Mouse (Mus musculus) limb, embryonic 11.5 days (tissue): ENCODE measurements around the gene Clint1. TPM values are rescaled to one million over a fixed set of nuclear protein-coding genes. Genes with fewer than 3 reads are reported as not detected.

Experiments used
- ATAC-seq: fragments of 200-750 bp; cut with Nextera tagmentation; 2 replicates; pipeline ENCODE4 v1.8.0; 2017; ENCODE audit warnings: low read depth; ENCODE audit not compliant: insufficient number of reproducible peaks, low FRiP score, low TSS enrichment
- DNase-seq: peaks from one replicate; pipeline ENCODE4 v3.0.0-alpha.2; 2015; ENCODE audit warnings: low spot score
- H3K27ac ChIP-seq: fragments of 300-500 bp; sonication (generic); replicated peaks from 2 replicates; pipeline ENCODE4 v1.5.1; 2014; ENCODE audit warnings: low read depth, mild to moderate bottlenecking, low read length
- H3K27me3 ChIP-seq: fragments of 300-500 bp; sonication (generic); 2 replicates; pipeline ENCODE4 v1.6.1; 2014; ENCODE audit warnings: mild to moderate bottlenecking, low read length, mixed read lengths; ENCODE audit not compliant: control insufficient read depth, insufficient read depth
- H3K36me3 ChIP-seq: fragments of 300-500 bp; sonication (generic); 2 replicates; pipeline ENCODE4 v1.6.1; 2014; ENCODE audit warnings: mild to moderate bottlenecking, low read length, moderate library complexity, mixed read lengths; ENCODE audit not compliant: control insufficient read depth, insufficient read depth
- H3K4me1 ChIP-seq: fragments of 300-500 bp; sonication (generic); 2 replicates; pipeline ENCODE4 v1.6.1; 2014; ENCODE audit warnings: low read length, mixed read lengths; ENCODE audit not compliant: control insufficient read depth, insufficient read depth
- H3K4me2 ChIP-seq: fragments of 300-500 bp; sonication (generic); 2 replicates; pipeline ENCODE4 v1.6.1; 2014; ENCODE audit warnings: low read depth, mild to moderate bottlenecking, moderate library complexity; ENCODE audit not compliant: severe bottlenecking
- H3K4me3 ChIP-seq: fragments of 300-500 bp; sonication (generic); 2 replicates; pipeline ENCODE4 v1.5.1; 2014; ENCODE audit warnings: low read depth, low read length
- H3K9ac ChIP-seq: fragments of 300-500 bp; sonication (generic); 2 replicates; pipeline ENCODE4 v1.6.1; 2014; ENCODE audit warnings: mild to moderate bottlenecking, low read length
- H3K9me3 ChIP-seq: fragments of 300-500 bp; sonication (generic); 2 replicates; pipeline ENCODE4 v1.6.1; 2016; ENCODE audit warnings: low read length; ENCODE audit not compliant: control insufficient read depth
- WGBS: fragments of 180-500 bp; shearing (Covaris S2); extraction: QIAGEN DNeasy Blood & Tissue Kit; methylation state at CpG from one replicate; pipeline ENCODE4 v1.1.7; 2014; 5-methylcytosine and 5-hydroxymethylcytosine counted together
- polyA plus RNA-seq: library from polyadenylated mRNA; unstranded; fragments of >200 nt; fragmentation: Nextera tagmentation; extraction: Ambion mirVana; gene quantifications from 2 replicates; pipeline ENCODE4 v1.2.1, GENCODE M21; 2014

Gene Clint1
- polyA plus RNA-seq, 1 experiment from 2014 or later: 77.6 TPM

DNA sequence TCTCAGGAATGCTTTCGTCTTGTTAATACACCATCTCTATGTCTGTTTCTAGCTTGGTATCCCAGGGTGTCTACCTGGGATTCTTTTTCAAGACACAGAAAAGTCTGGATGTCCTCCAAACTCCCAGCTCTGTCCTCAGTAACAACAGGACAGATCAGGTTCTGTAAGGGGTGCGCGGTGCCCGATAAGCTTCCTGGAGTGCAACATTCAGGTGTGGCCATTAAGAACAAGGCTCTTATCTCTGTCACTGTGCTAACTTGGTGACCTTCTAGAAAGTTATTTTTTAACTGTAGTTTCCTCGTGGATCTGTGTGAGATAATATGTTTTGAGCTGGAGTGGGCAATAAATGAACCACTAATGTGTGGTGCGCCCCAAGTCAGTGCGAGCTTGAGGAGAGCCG lies 41.0 kb upstream of the Clint1 start:
- ATAC-seq: no peak
- no peak overlapping the region for H3K4me3 ChIP-seq
- H3K27ac ChIP-seq: no peak overlapping the region
- H3K4me1 ChIP-seq: no peaks in the 10 kb centered on the region
- H3K9me3 ChIP-seq: no peaks in the 10 kb centered on the region
- no peak overlapping the region for H3K9ac ChIP-seq
- DNase-seq: no peak
- no peaks in the 10 kb centered on the region for H3K27me3 ChIP-seq
- no peak overlapping the region for H3K4me2 ChIP-seq
- no peaks in the 10 kb centered on the region for H3K36me3 ChIP-seq
- WGBS: 95% methylated on average over 8 of the region's 8 CpGs

GRCm38 (mm10) chr11:45815603-45816002 lies 36.2 kb upstream of the Clint1 start:
- 87% methylated on average over 10 of the region's 10 CpGs for WGBS
- Histone ChIP-seq H3K4me2 (no peak overlapping the region), H3K27me3 (no peaks in the 10 kb centered on the region), H3K4me3 (no peak overlapping the region), H3K36me3 (no peaks in the 10 kb centered on the region), H3K9me3 (no peaks in the 10 kb centered on the region), H3K9ac (no peak overlapping the region), H3K27ac (no peak overlapping the region), H3K4me1 (no peaks in the 10 kb centered on the region)
- no peak for ATAC-seq
- no peak for DNase-seq

- ATAC-seq (no peak), DNase-seq (no peak)
- Histone ChIP-seq H3K4me1 (no peaks in the 10 kb centered on the region), H3K9ac (no peak overlapping the region), H3K27ac (no peak overlapping the region), H3K4me3 (no peak overlapping the region), H3K27me3 (no peaks in the 10 kb centered on the region), H3K9me3 (no peaks in the 10 kb centered on the region), H3K4me2 (no peak overlapping the region), H3K36me3 (no peaks in the 10 kb centered on the region)
- WGBS: 72% methylated on average over 1 of the region's 1 CpGs
Measured at GRCm38 (mm10) chr11:45816712-45817111, 35.1 kb upstream of the Clint1 start.

GRCm38 (mm10) chr11:45817996-45818395 lies 33.9 kb upstream of the Clint1 start:
- no peak overlapping the region for H3K4me2 ChIP-seq
- H3K36me3 ChIP-seq: no peaks in the 10 kb centered on the region
- H3K9me3 ChIP-seq: no peaks in the 10 kb centered on the region
- 41% methylated on average over 3 of the region's 3 CpGs for WGBS
- DNase-seq (no peak), ATAC-seq (no peak)
- H3K27me3 ChIP-seq: no peaks in the 10 kb centered on the region
- no peak overlapping the region for H3K27ac ChIP-seq
- H3K4me3 ChIP-seq: no peak overlapping the region
- H3K4me1 ChIP-seq: no peaks in the 10 kb centered on the region
- H3K9ac ChIP-seq: no peak overlapping the region

DNA sequence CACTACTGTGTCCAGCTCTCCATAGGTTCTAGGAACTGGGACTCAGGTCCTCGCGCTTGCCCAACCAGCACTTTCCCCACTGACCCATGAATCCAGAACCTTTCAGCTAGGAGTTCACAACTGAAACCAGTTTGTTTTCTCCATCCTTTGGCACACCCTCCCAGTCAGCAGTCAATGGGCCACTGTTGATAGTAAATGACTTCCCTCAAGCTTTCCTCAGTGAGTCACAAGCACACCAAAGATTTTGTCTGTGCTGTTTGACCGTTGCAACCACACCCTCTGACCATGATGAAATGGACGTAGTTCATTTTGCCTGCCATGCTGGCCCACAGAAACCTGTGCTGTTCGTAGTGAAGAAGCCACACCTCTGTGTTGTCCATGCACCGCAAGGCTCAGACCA lies 30.9 kb upstream of the Clint1 start:
- Histone ChIP-seq H3K36me3 (no peaks in the 10 kb centered on the region), H3K27me3 (no peaks in the 10 kb centered on the region), H3K4me3 (no peak overlapping the region), H3K27ac (no peak overlapping the region), H3K4me2 (no peak overlapping the region), H3K9me3 (no peaks in the 10 kb centered on the region), H3K4me1 (no peaks in the 10 kb centered on the region), H3K9ac (no peak overlapping the region)
- 93% methylated on average over 6 of the region's 6 CpGs for WGBS
- no peak for ATAC-seq
- DNase-seq: no peak

DNA sequence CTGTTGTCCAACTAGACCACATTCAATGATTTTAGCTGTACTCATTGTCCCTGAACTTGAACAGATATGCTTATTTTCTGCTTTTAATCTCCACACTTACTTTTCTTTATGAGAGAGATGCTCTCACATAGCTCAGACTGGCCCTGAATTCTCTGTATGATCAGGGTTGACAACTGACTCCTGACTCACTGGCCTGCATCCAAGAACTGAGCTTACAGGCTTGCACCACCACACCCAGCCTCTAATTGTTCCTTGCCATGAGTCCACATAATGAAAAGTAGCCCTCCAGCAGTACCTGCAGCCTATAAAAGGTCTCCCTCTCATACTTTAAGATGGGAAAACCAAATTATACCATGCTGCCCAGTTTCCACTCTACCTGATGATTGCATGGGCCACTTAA lies 21.7 kb upstream of the Clint1 start:
- Histone ChIP-seq H3K27ac (no peak overlapping the region), H3K36me3 (no peaks in the 10 kb centered on the region), H3K4me1 (no peaks in the 10 kb centered on the region), H3K4me2 (no peak overlapping the region), H3K4me3 (no peak overlapping the region), H3K27me3 (no peaks in the 10 kb centered on the region), H3K9ac (no peak overlapping the region), H3K9me3 (no peaks in the 10 kb centered on the region)
- DNase-seq (no peak), ATAC-seq (no peak)

GRCm38 (mm10) chr11:45830743-45831310 lies 21.0 kb upstream of the Clint1 start:
- H3K36me3 ChIP-seq: no peaks in the 10 kb centered on the region
- H3K4me1 ChIP-seq: peaks cover 3% of the 10 kb centered on the region; the same call in 1 of the 2 replicates
- H3K27me3 ChIP-seq: no peaks in the 10 kb centered on the region
- H3K9me3 ChIP-seq: no peaks in the 10 kb centered on the region
- DNase-seq: no peak
- H3K4me3 ChIP-seq: no peak overlapping the region
- no peak for ATAC-seq
- H3K4me2 ChIP-seq: no peak overlapping the region
- WGBS: 78% methylated on average over 9 of the region's 9 CpGs
- no peak overlapping the region for H3K27ac ChIP-seq
- no peak overlapping the region for H3K9ac ChIP-seq

GRCm38 (mm10) chr11:45831476-45832143 lies 20.2 kb upstream of the Clint1 start:
- no peak overlapping the region for H3K4me3 ChIP-seq
- 93% methylated on average over 15 of the region's 15 CpGs for WGBS
- H3K9me3 ChIP-seq: no peaks in the 10 kb centered on the region
- H3K4me1 ChIP-seq: peaks cover 4% of the 10 kb centered on the region; the same call in 1 of the 2 replicates
- no peak overlapping the region for H3K4me2 ChIP-seq
- DNase-seq (no peak), ATAC-seq (no peak)
- H3K9ac ChIP-seq: no peak overlapping the region
- no peaks in the 10 kb centered on the region for H3K36me3 ChIP-seq
- H3K27me3 ChIP-seq: no peaks in the 10 kb centered on the region
- no peak overlapping the region for H3K27ac ChIP-seq
